Mouse (Mus musculus) cerebellum, postnatal 10 days (tissue): Measurements from ENCODE around the gene Gm45785.

Experiments
- DNase-seq, 2 experiments: peaks; one replicate each; pipeline ENCODE4 v3.0.0; 2021; ENCODE audit warnings: mixed read lengths in 2 of 2

The Gm45785 gene

DNA sequence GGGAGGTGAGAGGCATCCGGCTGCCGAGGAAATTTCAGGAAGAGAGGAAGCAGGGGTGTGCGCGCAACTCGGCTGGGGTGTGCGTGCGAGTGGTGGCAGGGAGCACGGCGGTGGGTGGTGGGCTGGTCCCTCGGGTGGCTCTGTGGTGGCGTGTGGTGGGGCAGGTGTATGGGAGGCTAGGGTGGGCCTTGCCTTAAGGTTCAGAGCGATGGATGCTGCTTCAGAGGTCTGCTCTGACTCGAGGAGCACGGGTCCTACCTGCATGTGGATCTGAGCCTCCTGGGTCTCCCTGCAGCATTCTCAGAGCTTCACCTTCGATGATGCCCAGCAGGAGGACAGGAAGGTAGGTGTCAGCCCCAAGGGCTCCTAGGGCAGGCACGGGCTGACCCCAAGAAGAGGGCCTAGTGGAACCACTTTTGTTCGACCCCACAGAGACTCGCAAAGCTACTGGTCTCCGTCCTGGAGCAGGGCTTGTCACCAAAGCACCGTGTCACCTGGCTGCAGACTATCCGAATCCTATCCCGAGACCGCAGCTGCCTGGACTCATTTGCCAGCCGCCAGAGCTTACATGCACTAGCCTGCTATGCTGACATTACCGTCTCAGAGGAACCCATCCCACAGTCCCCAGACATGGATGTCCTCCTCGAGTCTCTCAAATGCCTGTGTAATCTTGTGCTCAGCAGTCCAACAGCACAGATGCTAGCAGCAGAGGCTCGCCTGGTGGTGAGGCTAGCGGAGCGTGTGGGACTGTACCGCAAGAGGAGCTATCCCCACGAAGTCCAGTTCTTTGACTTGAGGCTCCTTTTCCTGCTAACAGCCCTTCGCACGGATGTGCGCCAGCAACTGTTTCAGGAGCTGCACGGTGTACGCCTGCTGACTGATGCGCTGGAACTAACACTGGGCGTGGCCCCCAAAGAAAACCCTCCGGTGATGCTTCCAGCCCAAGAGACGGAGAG is 1.7 kb upstream of the Gm45785 start, which contains the start of gene Bet1l:
Bet1l (minus strand) TSS at position 28 of the 956 bp plus-strand sequence.
- DNase-seq = peak; percentile 36 to 52

DNA sequence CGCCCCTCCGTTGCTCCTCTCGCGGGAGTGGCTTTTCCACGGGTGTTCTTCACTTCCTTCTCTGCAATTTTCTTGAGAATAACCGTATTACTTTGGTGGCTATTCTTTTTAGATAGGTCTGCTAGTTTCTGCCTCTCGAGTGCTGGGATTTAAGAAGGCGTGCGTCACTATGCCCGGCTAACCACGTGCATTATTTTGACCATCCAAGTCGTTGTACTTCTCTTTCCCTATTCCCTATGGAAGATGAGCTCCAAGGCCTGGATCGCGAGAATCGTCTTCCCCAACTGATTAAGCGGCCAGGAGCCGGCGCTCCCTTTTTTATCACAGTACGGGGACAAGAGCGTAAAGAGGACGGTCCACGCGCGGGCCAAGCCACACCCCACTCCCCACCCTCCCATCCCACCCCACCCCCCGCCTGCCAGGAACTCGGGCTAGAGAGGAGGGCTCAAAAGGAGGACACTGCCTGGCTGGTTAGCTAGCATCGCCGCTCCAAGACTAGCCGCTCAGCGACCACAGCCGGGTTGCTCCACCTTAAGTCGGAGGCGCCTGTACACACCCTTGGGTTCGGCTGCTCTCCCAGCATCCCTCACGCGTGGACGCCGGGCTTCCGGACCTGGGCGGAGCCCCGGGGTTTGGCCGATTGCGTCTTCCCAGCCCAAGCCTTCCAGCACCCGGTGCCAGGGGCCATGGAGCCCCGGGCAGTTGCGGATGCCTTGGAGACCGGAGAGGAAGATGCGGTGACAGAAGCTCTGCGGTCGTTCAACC is 836 bp upstream of the Gm45785 start, which contains the start of gene Ric8a:
Ric8a (plus strand) TSS at position 173 of the 765 bp plus-strand sequence.
- peak; percentile 91 to 93 for DNase-seq

DNA sequence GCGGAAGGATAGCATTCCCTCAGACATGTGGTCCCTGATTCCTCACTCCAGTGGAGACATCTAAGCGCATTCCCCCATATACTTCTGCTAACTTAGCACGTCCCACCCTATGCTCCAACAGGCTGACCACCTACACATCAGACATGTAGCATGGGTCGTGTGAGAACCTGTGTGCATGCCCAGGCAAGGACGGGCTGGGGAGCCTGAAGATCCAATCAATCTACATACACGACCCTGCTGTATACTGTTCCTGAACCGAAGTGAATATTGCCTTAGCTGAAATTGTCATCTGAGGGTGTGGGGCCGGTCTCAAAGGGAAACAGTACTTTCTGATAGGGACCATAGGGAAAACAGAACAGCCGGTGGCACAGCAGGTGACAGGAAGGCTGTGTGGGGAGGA is 950 bp downstream of the Gm45785 start:
- no peak for DNase-seq

DNA sequence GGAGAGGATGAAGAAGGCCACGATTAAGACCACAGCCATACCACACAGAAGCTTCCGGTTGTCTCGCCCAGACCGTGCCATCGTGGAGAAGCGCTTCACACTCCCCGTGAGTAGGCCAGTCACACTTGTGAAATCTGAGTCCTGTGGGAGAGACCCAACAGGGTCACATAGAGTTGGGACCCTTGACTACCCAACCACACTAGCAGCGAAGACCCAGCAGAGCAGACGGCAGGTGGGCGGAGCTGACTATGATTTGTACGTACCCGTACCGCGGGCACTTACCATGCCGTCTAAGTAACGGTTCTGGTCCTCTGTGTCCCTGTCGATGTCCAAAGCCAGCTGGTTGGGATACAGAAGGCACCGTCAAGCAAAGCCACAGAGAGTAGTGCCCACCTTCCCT is 1.6 kb downstream of the Gm45785 start:
- no peak for DNase-seq

DNA sequence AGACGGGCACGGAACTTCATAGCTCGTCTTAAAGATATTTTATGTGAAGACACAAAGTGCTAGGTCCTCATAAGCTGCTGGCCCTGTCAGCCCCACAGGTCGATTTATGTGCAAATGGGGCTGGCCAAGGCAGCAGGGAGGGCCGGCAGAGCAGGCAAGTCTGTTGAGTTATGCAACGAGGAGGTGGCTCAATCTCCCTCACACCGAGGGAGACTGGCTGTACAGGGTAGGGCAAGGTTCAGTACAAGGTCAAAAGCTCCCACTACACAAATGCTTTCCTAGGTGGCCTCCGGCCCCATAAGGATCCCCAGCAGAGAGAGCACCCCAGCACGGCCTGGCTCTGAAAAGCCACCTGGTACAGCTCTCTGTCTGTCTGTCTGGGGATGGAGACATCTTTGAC is 2.7 kb downstream of the Gm45785 start:
- DNase-seq = no peak

DNA sequence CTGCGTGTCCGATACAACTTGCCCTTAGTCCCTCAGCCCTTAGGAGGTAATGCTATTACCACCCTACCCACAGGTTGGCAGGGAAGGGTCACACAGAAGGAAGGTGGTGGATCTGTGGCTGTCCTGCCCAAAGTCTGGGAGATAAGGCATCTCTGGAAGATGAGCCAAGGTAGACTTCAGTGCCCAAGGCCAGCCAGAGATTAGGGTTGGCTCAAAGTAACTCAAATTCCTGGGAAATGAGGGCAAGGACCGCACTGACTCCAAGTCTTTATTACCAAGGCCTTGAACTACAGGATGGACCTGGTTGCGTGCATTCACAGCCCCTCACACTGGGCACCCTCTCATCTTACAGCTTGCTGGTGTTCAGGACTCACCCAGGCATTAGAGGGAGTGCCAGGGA is 4.2 kb downstream of the Gm45785 start:
- DNase-seq = no peak

DNA sequence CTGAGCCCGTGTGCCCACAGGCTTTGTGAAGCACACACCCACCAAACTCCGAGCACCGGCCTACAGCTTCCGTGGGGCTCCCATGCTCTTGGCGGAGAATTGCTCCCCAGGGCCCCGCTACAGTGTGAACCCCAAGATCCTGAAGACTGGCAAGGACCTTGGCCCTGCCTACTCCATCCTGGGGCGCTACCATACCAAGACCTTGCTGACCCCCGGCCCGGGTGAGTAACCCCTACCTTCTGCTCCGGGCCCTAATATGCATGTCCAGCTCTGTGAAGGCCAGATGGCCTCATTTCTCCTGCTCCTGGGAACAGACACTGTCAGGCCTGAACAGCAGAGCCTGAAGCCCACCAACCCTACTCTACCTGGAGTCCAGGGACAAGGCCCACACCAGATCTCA is 7.5 kb downstream of the Gm45785 start:
- DNase-seq = no peak

DNA sequence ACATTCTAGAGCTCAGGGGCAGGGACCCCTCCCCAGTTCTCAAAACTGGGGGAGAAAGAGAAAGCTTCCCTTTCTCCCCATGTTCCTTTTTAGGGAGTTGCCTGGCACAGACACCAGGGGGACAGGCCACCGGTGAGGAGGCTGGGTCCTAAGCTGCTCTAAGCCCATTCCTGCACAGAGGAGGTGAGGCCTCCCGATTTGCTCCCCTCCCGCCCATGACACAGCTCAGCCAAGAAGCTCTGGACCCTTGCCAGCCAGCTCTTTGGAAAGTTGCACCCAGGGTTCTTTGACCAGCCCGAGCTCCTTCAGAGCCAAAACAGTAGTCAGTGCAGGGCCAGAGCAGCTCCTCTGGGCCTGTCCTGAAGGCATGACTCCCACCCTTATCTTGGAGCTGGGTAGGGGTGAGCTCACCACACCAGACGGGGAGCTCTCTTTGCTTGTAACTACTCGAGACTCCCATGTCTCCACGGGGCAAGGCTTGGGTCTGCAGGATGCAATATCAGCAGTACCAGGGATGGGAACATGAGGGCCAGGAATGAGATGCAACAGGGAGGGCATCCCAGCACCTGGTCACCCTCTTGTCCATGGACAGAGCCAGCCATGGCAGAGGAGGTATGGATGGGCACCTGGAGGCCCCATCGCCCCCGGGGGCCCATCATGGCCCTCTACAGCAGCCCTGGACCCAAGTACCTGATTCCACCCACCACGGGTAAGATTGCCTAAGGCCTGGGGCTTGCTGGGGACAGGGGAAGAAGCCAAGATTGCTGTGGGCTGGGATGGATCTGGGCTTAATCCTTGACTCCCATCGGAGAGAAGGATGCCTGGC is 8.2 kb downstream of the Gm45785 start, which contains the start of gene Odf3:
Odf3 (plus strand) TSS at position 51 of the 826 bp plus-strand sequence.
- peak; percentile 43 to 54 for DNase-seq

DNA sequence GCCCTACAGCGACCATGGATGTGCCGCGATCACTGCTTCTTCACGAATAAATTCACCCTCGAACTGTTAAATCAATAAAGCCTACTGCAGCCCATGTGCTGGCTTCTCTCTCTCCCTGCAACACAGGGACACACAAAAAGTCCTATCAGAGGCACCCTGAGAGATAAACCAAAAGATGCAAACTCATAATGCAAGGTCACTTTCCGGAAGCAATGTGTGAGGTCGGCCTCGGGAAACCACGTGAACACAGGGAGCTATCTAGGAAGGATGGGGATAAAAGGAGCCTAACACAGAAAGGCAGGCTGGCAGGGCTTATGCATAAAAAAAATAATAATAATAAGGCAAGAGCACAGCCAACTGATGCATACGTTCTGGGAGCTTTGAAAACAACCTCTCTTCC is 9.5 kb downstream of the Gm45785 start:
- DNase-seq = no peak

DNA sequence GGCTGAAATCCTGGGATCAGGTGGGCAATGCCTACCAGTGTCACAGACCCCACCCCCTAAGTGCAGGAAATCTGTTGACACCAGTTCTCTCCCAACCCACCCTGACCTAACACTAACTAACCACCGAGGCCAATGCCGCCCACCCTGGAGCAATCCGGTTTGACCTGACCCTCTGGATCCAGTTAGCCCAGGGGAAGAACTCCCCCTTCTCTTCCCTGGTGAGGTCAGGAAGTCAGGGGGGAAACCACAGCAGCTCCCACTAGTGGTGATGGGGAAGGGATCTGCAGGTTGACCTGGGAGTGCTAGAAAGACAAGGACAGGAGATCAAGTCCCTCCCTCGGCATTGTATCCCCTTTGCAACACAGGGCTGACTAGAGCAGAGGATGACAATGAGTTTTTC is 10.4 kb downstream of the Gm45785 start:
- DNase-seq = no peak

DNA sequence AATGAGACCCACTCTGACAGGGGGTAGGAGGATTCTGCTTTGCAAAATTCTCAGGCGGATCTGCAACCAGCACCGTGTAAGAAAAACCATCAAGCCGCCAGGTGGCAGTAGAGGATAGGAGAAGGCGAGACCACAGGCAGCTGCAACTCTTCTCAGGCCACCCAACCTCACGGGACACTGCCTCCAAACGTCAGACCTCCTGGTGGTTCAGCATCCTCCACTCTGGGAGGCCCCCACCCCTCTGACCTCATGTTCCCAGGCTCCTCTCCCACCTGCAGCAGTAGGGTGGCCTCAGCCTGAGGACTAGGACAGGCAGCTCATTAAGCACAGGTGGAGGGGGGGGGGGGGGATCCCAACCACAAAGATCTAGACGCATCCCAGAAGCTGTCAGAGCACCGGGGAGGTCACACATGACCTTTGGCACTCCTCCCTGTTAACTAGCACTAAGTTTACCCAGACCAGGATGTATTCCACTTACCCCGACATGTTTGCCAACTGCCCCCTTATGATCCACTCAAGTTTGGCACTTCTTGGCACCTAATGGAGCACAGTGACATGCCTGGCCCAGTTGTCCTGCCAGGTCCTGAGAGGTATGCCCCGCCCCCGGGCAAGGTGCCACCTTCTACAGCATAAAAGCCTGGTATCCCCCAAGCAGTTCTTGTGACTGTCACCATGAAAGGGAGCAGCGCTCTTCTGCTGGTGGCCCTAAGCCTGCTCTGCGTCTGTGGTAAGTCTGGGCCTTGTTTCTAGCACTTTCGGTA is 11.0 kb downstream of the Gm45785 start, which contains the start of gene Scgb1c1:
Scgb1c1 (plus strand) TSS at position 643 of the 761 bp plus-strand sequence.
- peak; percentile 96 to 99 for DNase-seq

DNA sequence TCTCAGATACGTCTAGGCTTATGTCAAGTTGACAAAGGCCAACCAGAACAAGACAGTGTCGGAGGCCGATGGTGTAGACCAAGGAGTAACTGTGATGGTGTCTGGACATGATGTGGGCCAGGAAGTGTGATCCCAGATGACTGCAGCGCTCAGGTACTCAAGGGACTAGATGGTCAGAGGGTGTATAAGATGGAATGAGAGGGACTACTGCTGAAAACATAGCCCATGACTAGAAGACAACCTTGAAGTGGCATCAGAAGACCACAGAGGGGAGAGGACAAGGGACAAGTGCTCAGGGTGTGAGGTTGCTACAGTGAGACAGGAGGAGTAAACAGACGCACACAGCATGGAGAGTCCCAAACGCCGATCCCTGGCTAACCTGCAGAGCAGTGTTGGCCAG is 12.3 kb downstream of the Gm45785 start:
- no peak for DNase-seq

DNA sequence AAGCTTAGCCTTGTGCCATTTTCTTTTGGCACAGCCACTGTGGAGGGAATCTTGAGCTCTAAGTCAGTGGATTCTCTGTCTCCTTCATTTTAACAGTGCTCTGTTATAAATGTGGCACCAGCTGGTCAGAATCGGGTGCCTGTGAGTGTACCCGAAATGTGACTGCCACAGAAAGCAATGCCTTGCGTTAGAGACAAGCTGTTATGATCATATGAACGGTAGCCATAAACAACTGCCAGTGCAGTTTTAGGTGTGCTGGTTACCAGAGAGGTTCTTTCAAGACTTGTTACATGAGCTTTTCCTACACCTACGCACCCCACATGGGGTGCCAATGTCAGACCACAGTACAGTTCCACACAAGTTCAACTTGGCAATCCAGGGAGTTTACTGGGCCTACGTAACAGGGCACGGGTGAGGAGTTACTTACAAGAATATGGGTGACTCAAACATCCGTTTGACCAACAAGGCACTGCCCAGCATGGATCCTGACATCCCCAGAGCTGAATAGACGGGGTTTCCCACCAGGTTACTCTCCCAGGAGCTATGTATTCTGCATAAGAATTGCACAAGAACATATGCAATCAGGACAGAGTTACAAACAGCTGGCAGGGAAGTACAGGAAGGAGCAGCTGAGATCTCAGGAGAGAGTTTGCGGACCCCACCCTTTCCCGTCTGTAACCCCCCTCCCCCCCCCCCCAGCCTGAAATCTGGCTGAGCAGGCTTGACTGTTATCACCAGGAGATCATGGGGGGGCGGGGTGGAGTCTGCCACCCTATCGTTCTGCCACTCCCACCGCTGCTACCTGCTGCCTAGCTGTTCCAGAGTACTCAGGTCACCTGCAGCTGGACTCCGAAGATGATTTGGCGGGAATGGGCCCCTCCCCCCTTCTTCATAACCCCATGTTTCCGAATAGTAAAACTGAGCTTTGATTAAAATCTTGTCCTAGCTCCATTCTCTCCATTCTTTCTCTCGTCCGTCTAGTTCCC is 15.1 kb downstream of the Gm45785 start:
- no peak for DNase-seq

DNA sequence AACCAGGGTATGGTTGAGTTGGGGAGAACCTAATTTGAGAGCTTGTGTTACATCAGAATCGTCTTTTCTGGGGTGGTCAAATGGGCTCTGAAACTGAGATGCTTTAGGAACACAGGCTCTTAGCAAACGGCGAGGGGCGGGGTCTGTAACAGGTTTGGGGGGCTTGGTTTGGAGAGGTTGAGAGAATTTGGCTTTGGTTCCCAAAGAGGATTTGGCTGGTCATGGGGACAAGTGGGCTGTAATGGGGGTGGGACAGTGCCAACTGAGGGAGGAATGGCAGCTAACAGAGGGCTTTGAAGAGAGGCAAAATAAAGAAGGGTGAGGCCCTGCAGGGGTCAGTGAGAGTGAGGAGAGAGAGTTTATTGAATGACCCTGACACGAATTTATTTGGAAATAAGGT is 16.6 kb downstream of the Gm45785 start:
- DNase-seq = no peak

DNA sequence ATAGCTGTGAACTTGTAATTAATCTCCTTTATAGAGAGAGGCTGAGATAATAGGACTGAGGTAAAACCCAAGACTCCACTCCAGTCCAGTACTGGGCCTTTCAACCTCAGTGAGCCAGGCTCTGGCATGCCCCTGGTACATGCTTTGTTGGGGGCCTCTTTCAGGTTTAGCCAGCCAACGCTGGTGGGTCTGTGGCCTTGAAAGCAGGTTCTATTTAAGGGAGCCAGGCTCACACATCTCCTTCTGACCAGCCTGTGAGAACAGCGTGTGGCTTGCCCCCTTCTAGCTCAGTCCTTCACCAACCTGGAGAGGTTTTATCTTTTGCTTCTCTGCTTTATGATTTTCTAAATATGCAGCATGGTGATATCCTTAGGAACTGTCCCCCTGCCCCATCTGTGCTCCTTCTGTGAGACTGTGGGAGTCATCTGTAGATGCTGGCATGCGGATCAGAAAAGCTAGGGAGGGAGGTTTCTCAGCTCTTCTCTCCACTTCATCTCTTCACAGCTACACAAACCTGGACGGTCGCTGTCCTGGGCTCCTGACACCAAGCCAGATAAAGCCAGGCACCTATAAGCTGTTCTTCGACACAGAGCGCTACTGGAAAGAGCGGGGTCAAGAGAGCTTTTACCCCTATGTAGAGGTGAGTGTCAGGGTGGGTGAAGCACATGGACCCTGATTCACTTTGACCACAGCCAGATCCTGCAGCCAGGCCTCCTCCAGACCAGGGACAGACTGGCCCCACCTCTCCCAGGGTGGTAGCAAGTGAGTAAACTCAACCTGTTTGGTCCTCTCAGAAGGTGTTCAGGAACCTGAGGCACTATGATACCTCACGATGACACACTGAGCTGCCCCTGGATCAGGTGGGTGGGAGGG is 19.7 kb downstream of the Gm45785 start:
- no peak for DNase-seq

DNA sequence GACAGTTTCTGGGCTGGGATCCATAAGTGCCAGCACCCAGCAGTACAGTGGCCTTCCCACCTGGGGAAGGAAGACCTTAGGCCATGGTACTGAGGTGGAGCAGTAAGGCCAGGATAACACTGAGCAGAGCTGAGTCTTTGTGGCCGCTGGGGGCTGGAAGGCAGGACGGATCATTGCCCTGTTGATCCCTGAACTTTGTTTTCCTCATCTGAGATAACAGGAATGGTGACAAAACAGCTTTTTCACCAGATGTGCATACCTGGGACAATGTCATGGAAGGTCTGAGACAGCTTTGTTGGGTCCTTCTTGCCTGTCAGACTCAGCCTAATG is 20.4 kb downstream of the Gm45785 start:
- no peak for DNase-seq

DNA sequence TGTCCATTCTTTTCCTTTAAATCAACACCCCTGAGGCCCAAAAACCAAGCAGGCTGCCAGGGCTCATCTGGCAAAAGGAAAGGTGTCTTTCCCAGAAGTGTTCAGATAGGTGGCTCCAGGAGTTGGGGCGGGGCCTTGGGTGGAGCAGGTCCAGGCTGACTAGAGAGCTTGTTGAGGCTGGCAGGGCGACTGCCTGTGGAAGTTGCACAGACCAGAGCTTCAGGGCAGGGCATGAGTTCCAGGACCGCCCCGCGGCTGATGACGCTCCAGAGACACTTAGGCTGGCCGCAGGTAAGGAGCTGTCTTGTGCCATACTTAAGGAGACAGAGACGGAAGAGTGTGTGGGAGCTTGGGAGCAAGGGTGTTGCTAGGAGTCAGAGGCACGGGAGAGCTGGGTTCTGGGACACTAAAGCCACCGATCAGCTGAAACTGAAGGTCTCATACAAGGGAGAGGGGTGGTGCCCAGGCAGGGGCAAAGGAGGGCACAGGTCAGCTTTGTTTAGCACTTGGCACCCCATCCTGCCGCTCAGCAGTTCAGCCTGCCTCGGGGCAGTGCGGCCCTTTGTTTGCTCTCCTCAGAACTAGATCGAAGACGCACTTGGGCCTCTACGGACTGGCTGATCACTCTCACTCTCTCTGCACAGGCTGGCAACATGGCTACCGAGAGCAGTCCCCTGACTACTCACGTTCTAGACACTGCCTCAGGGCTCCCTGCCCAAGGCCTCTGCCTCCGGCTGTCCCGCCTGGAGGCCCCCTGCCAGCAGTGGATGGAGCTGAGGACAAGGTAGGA is 21.0 kb downstream of the Gm45785 start, which contains the start of gene Urah:
Urah (plus strand) TSS at position 51 of the 790 bp plus-strand sequence.
- DNase-seq = peak in 1 of 2 experiments; percentile 35

DNA sequence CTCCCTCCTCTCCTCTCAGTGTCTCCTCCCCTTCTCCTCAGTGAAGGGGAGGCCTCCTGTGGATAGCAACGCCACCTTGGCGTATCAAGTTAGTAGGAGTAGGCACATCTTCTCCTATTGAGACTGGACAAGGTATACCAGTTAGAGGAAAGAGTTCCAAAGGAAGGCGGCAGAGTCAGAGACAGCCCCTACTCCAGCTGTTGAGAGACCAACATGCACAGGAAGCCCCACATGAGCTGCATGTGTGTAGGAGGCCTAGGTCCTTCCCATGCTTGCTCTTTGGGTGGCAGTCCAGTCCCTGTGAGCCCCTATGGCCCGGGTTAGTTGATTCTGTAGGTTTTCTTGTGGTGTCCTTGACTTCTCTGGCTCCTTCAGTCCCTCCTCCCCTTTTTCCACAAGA is 22.8 kb downstream of the Gm45785 start:
- no peak for DNase-seq

DNA sequence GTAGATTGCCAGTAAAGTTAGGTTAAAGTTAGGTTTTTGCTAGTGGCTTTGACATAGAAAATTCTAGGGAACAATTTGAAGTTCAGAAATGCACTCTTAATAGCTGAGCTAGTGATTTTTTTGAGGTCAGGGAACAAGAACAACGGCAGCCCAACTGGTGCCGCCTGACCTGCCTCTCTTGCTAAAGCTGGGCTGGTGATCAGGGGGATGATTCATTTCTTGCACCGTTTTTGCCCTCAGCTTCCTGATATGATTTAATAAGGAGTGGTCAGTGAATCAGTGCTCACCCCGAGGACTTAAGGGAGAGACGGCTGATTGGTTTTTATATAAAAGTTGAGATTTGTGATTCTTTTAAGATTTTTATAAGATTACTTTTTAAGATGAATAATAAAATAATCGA is 24.7 kb downstream of the Gm45785 start:
- no peak for DNase-seq
